Mouse (Mus musculus): ENCODE measurements around the gene Nol12. TPM values are rescaled to one million over a fixed set of nuclear protein-coding genes. Genes with fewer than 3 reads are reported as not detected.

Nol12 gene
- polyA plus RNA-seq, 1 experiment from 2014 or later, result 69.9 TPM

DNA sequence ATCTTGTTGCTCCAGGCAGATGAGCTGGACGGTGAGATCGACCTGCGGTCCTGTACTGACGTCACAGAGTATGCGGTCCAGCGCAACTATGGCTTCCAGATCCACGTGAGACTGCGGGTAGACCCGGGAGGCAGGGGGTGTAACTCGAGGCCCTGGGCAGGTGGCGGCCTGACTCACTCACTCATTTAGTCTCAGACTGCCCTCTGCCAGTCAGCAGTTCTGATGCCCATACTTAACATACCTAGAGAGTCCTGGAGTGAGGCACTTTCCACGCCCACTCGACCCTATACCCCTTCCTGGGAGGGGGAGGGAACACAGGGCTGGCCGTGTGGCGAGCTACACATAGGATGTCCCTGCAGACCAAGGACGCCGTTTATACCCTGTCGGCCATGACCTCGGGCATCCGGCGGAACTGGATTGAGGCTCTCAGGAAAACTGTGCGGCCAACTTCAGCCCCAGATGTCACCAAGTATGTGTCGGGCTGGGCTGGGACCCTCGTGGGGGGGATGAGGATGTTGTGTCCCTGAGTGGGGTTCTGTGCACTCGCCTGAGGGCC is 56.3 kb downstream of the Nol12 start:
- 96% methylated on average over 25 of the region's 25 CpGs for whole genome bisulfite sequencing
- H3K4me3 ChIP-seq, result no peak overlapping the region
- peaks cover 34% of the 10 kb centered on the region for H3K4me1 ChIP-seq
- no peaks in the 10 kb centered on the region for H3K9me3 ChIP-seq
- no peaks in the 10 kb centered on the region for H3K27me3 ChIP-seq (ENCODE audit: poor library complexity, severe bottlenecking)
- H3K36me3 ChIP-seq (replicated peaks), result peaks cover 98% of the 10 kb centered on the region
- no peak for DNase-seq (ENCODE audit: extremely low spot score, low spot score)
- H3K27ac ChIP-seq, result no peak overlapping the region

DNA sequence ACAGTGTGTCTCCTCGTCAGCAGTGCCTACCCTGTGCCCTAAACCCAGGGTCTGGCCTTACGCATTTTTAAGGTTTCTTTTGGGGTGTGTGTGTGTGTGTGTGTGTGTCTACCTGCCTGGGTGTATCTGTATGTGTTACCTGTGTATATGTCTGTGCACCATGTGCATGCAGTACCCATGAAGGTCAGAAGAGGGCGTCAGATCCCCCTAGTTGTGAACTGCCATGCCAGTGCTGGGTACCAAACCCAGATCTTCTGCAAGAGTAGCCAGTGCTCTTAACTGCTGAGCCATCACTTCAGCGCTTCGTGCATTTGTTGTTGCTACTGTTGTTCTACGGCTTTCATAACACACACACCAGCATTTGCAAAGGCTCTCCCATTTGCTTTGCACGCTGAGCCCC is 57.5 kb downstream of the Nol12 start:
- no peaks in the 10 kb centered on the region for H3K9me3 ChIP-seq
- H3K27me3 ChIP-seq (ENCODE audit: poor library complexity, severe bottlenecking), result no peaks in the 10 kb centered on the region
- no peak overlapping the region for H3K27ac ChIP-seq
- peaks cover 100% of the 10 kb centered on the region for H3K36me3 ChIP-seq (replicated peaks)
- H3K4me3 ChIP-seq, result no peak overlapping the region
- H3K4me1 ChIP-seq, result peaks cover 22% of the 10 kb centered on the region
- WGBS, result 94% methylated on average over 7 of the region's 7 CpGs
- no peak for DNase-seq (ENCODE audit: extremely low spot score, low spot score)

DNA sequence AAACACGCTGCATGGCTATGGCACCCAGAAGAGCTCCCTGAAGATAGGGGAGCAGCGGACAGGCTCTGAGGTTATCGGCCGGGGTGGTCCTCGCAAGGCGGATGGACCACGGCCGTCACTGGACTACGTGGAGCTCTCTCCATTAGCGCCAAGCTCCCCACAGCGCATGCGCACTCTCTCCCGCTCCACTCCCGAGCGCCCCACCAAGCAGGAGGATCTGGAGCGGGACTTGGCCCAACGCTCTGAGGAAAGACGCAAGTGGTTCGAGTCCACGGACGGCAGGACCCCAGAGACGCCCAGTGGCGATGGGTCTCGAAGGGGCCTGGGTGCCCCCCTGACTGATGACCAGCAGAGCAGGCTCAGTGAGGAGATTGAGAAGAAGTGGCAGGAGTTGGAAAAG is 58.2 kb downstream of the Nol12 start:
- peaks cover 99% of the 10 kb centered on the region for H3K36me3 ChIP-seq (replicated peaks)
- 97% methylated on average over 24 of the region's 24 CpGs for WGBS

More for the DNA sequence above, 58.2 kb downstream of the Nol12 start:
- no peak overlapping the region for H3K27ac ChIP-seq
- H3K4me3 ChIP-seq, result no peak overlapping the region
- no peaks in the 10 kb centered on the region for H3K27me3 ChIP-seq (ENCODE audit: poor library complexity, severe bottlenecking)
- no peaks in the 10 kb centered on the region for H3K9me3 ChIP-seq
- DNase-seq (ENCODE audit: extremely low spot score, low spot score), result no peak
- peaks cover 18% of the 10 kb centered on the region for H3K4me1 ChIP-seq

Small RNA genes lying within 50 kb of the gene (microRNA-seq; reads per million reads assigned to microRNA genes)
- gene Mir6955, result not detected

Other genes starting within 250 kb of the Nol12 start
- 0.05 and 0.15 TPM in 2 replicates for gene Elfn2, start 216.2 kb upstream of the Nol12 start, polyA plus RNA-seq (2016; fragmentation: Nextera tagmentation; extraction: Ambion mirVana)
- gene Mfng, start 161.5 kb upstream of the Nol12 start, polyA plus RNA-seq (2016; fragmentation: Nextera tagmentation; extraction: Ambion mirVana), result 71.1 and 83.6 TPM in 2 replicates
- gene Card10, start 131.9 kb upstream of the Nol12 start, polyA plus RNA-seq (2016; fragmentation: Nextera tagmentation; extraction: Ambion mirVana), result 2.4 and 2.6 TPM in 2 replicates
- 12.6 and 12.7 TPM in 2 replicates for gene Cdc42ep1, start 92.3 kb upstream of the Nol12 start, polyA plus RNA-seq (2016; fragmentation: Nextera tagmentation; extraction: Ambion mirVana)
- gene Lgals2, start 79.4 kb upstream of the Nol12 start, polyA plus RNA-seq (2016; fragmentation: Nextera tagmentation; extraction: Ambion mirVana), result not detected in 2 replicates
- 46.8 and 52.6 TPM in 2 replicates for gene Gga1, start 57.7 kb upstream of the Nol12 start, polyA plus RNA-seq (2016; fragmentation: Nextera tagmentation; extraction: Ambion mirVana)
- 0.23 and 0.35 TPM in 2 replicates for gene Gm49510, start 35.3 kb upstream of the Nol12 start, polyA plus RNA-seq (2016; fragmentation: Nextera tagmentation; extraction: Ambion mirVana)
- 21.0 and 21.5 TPM in 2 replicates for gene Sh3bp1, start 35.2 kb upstream of the Nol12 start, polyA plus RNA-seq (2016; fragmentation: Nextera tagmentation; extraction: Ambion mirVana)
- gene Pdxp, start 21.0 kb upstream of the Nol12 start, polyA plus RNA-seq (2016; fragmentation: Nextera tagmentation; extraction: Ambion mirVana), result 26.1 and 26.9 TPM in 2 replicates
- gene Lgals1, start 8.2 kb upstream of the Nol12 start, polyA plus RNA-seq (2016; fragmentation: Nextera tagmentation; extraction: Ambion mirVana), result 200 and 217 TPM in 2 replicates
- gene Triobp, start 12.8 kb downstream of the Nol12 start, polyA plus RNA-seq (2016; fragmentation: Nextera tagmentation; extraction: Ambion mirVana), result 39.7 and 41.6 TPM in 2 replicates
- 427 and 444 TPM in 2 replicates for gene H1f0, start 93.5 kb downstream of the Nol12 start, polyA plus RNA-seq (2016; fragmentation: Nextera tagmentation; extraction: Ambion mirVana)
- gene Galr3, start 107.0 kb downstream of the Nol12 start, polyA plus RNA-seq (2016; fragmentation: Nextera tagmentation; extraction: Ambion mirVana), result not detected in 2 replicates
- gene Ankrd54, start 128.0 kb downstream of the Nol12 start, polyA plus RNA-seq (2016; fragmentation: Nextera tagmentation; extraction: Ambion mirVana), result 56.0 and 60.5 TPM in 2 replicates
- 283 and 289 TPM in 2 replicates for gene Eif3l, start 140.2 kb downstream of the Nol12 start, polyA plus RNA-seq (2016; fragmentation: Nextera tagmentation; extraction: Ambion mirVana)
- 5.1 and 5.5 TPM in 2 replicates for gene Micall1, start 174.0 kb downstream of the Nol12 start, polyA plus RNA-seq (2016; fragmentation: Nextera tagmentation; extraction: Ambion mirVana)
- 419 and 440 TPM in 2 replicates for gene Polr2f, start 206.1 kb downstream of the Nol12 start, polyA plus RNA-seq (2016; fragmentation: Nextera tagmentation; extraction: Ambion mirVana)
- 6.9 and 8.1 TPM in 2 replicates for gene 1700088E04Rik, start 206.3 kb downstream of the Nol12 start, polyA plus RNA-seq (2016; fragmentation: Nextera tagmentation; extraction: Ambion mirVana)
- 1.2 and 1.3 TPM in 2 replicates for gene Sox10, start 230.3 kb downstream of the Nol12 start, polyA plus RNA-seq (2016; fragmentation: Nextera tagmentation; extraction: Ambion mirVana)

Data from forebrain, embryonic 10.5 days (tissue).